Mouse (Mus musculus): ENCODE results near the gene Lrrc51. TPM values are rescaled to one million over a fixed set of nuclear protein-coding genes. Genes with fewer than 3 reads are reported as not detected.
A peak's percentile ranks its signal among the peaks of the same experiment; 100 is the strongest.

Gene Lrrc51
- polyA plus RNA-seq (2015; fragmentation: Nextera tagmentation; extraction: Ambion mirVana): 10.3 and 11.5 TPM in 2 replicates

DNA sequence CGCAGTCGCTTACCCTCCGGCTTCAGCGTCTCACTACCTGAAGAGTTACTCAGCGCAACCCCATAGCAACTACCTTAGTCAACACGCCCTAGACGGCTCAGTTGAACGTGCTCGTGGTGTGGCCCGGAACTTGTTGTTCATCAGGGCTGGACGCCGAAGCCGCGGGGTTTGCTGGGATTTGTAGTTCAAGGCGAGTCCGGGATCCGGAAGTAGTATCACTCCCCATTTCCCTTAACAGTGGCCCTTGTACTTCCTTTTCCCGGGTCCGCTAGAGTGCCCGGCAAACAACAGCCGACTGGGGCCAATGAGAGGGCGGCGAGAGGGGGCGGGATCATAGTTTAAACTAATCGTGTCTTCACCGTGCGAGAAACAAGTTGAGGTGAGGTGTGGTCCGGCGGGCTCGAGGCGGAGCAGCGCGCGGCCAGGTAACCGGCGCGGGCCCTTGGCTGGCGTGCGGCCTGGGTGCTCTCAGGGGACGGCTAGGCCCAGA lies at the start of gene Lrrc51, which contains the start of gene Numa1:
TSS of gene Lrrc51 (minus strand) at position 145 of the 490 bp plus-strand sequence.
TSS of gene Numa1 (plus strand) at position 361 of the 490 bp plus-strand sequence.
- Histone ChIP-seq H3K36me3 (ENCODE audit: control insufficient read depth, insufficient read depth, low read length) (no peaks in the 10 kb centered on the region), H3K4me3 (replicated peaks; ENCODE audit: low read length) (peak within 1 kb of the TSS; percentile 90), H3K4me2 (ENCODE audit: low read depth, low read length) (peak within 1 kb of the TSS; percentile 79), H3K9me3 (replicated peaks; ENCODE audit: control insufficient read depth, low read length) (no peaks in the 10 kb centered on the region), H3K4me1 (ENCODE audit: control insufficient read depth, insufficient read depth, low read length) (peaks cover 14% of the 10 kb centered on the region; the same call in 1 of the 2 replicates), H3K27me3 (ENCODE audit: control insufficient read depth, insufficient read depth, low read length) (no peaks in the 10 kb centered on the region), H3K9ac (ENCODE audit: low read length) (peak within 1 kb of the TSS; percentile 87), H3K27ac (ENCODE audit: low read length) (peak within 1 kb of the TSS; percentile 94)
- WGBS: under 1% methylated on average over 40 of the region's 40 CpGs
- ATAC-seq (ENCODE audit: insufficient read depth, low FRiP score): peak; percentile 98

DNA sequence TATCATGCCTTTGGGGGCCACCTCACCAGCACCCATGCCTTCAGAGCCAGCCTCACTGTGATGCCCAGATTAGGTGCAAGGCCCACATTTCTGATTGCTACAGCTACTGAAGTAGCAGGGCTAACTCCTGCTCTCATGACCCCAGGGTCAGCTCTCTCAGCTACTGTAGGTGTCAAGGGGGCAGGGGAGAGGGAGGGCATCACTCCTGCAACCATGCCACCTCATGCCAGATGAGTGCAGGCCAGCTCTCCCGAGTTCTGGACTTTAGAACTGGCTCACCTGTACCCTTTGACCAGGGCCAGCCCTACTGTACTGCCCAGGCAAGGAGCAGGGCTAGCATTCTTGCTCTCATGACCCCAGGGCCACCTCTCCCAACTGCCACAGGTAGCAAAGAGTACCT lies 49.0 kb upstream of the Lrrc51 start:
- Histone ChIP-seq H3K36me3 (ENCODE audit: control insufficient read depth, insufficient read depth, low read length) (no peaks in the 10 kb centered on the region; the same call in 1 of the 2 replicates), H3K9me3 (replicated peaks; ENCODE audit: control insufficient read depth, low read length) (no peaks in the 10 kb centered on the region), H3K4me3 (replicated peaks; ENCODE audit: low read length) (no peak overlapping the region), H3K27ac (ENCODE audit: low read length) (no peak overlapping the region), H3K27me3 (ENCODE audit: control insufficient read depth, insufficient read depth, low read length) (no peaks in the 10 kb centered on the region), H3K4me1 (ENCODE audit: control insufficient read depth, insufficient read depth, low read length) (no peaks in the 10 kb centered on the region), H3K4me2 (ENCODE audit: low read depth, low read length) (no peak overlapping the region), H3K9ac (ENCODE audit: low read length) (no peak overlapping the region)
- no peak for ATAC-seq (ENCODE audit: insufficient read depth, low FRiP score)
- WGBS: 89% methylated on average over 1 of the region's 1 CpGs

DNA sequence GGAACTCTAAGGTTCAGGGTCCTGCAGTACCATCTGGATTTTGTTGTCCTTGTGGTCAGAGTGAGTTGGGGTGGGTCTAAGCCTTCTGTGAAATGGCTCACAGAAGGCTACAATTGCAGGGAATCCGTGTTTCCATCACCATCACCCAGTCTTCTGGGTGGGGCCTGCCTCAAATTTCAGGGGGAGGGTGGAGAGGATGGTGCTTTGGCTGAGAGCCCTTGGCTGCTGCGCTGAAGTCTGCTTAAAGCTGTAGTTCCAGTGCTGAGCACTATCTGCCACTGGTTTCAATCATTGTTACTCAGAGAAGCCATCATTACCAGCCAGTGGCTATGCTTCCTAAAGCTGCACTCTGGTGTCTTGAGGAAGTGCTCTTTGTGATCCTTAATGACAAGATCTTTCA lies 40.8 kb upstream of the Lrrc51 start:
- Histone ChIP-seq H3K4me2 (ENCODE audit: low read depth, low read length) (no peak overlapping the region), H3K9ac (ENCODE audit: low read length) (no peak overlapping the region), H3K9me3 (replicated peaks; ENCODE audit: control insufficient read depth, low read length) (no peaks in the 10 kb centered on the region), H3K4me3 (replicated peaks; ENCODE audit: low read length) (no peak overlapping the region), H3K36me3 (ENCODE audit: control insufficient read depth, insufficient read depth, low read length) (no peaks in the 10 kb centered on the region), H3K4me1 (ENCODE audit: control insufficient read depth, insufficient read depth, low read length) (peaks cover 31% of the 10 kb centered on the region), H3K27me3 (ENCODE audit: control insufficient read depth, insufficient read depth, low read length) (no peaks in the 10 kb centered on the region), H3K27ac (ENCODE audit: low read length) (peak overlapping the region; percentile 4; the same call in 1 of the 2 replicates)
- no peak for ATAC-seq (ENCODE audit: insufficient read depth, low FRiP score)
- WGBS: 27% methylated on average over 2 of the region's 2 CpGs

DNA sequence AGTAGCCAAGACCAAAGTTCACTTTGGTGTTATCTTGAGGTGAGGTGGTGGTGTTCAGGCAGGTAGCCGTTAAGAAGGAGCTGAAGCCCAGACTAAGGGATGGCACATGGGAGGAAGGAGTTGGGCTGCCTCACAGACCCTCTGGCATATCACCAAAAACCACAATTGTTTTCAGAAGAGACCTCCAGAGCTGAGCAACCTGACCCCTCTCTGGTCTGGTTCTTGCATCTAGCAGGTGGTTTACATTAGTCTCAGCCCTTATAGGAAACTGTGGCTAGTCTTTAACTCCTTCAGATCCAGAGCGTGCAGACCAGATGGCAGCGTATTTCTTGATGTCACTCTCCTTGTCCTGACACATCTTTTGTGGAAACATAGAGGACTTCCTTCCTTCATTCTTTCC lies 40.0 kb upstream of the Lrrc51 start:
- ATAC-seq (ENCODE audit: insufficient read depth, low FRiP score): no peak
- Histone ChIP-seq H3K9me3 (replicated peaks; ENCODE audit: control insufficient read depth, low read length) (no peaks in the 10 kb centered on the region), H3K4me3 (replicated peaks; ENCODE audit: low read length) (no peak overlapping the region), H3K36me3 (ENCODE audit: control insufficient read depth, insufficient read depth, low read length) (no peaks in the 10 kb centered on the region), H3K4me1 (ENCODE audit: control insufficient read depth, insufficient read depth, low read length) (peaks cover 36% of the 10 kb centered on the region), H3K27ac (ENCODE audit: low read length) (0 out of 2 replicates have a peak overlapping the region, but pooled peaks have one; percentile 5), H3K4me2 (ENCODE audit: low read depth, low read length) (no peak overlapping the region), H3K9ac (ENCODE audit: low read length) (no peak overlapping the region), H3K27me3 (ENCODE audit: control insufficient read depth, insufficient read depth, low read length) (no peaks in the 10 kb centered on the region)
- 49% methylated on average over 3 of the region's 3 CpGs for WGBS

DNA sequence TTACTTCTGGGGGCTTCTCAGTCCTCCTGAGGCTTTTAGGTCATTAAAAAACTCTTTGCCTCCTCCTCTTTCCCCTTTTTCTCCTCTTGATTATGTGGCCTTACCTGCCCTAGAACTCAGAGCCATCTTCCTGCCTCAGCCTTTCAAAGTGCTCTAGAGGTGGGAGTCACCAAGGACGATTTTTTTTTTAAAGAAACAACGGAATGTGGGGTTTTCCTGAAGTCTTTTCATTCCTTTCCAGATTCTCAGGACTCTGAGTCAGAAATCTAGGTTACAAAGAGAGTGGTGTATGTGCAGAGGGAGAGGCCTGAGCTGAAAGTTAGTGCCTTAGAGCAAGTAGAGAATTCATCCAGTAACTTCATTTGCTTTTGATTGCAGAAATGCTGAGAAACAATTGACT lies 38.0 kb upstream of the Lrrc51 start:
- H3K4me1 ChIP-seq (ENCODE audit: control insufficient read depth, insufficient read depth, low read length): peaks cover 38% of the 10 kb centered on the region
- no peaks in the 10 kb centered on the region for H3K9me3 ChIP-seq (replicated peaks; ENCODE audit: control insufficient read depth, low read length)
- no peaks in the 10 kb centered on the region for H3K36me3 ChIP-seq (ENCODE audit: control insufficient read depth, insufficient read depth, low read length)
- H3K4me2 ChIP-seq (ENCODE audit: low read depth, low read length): peak overlapping the region; percentile 71
- no peaks in the 10 kb centered on the region for H3K27me3 ChIP-seq (ENCODE audit: control insufficient read depth, insufficient read depth, low read length)
- ATAC-seq (ENCODE audit: insufficient read depth, low FRiP score): no peak
- 33% methylated on average over 2 of the region's 2 CpGs for WGBS
- H3K4me3 ChIP-seq (replicated peaks; ENCODE audit: low read length): peak overlapping the region; percentile 67
- peak overlapping the region; percentile 99 for H3K27ac ChIP-seq (ENCODE audit: low read length)
- H3K9ac ChIP-seq (ENCODE audit: low read length): peak overlapping the region; percentile 83

DNA sequence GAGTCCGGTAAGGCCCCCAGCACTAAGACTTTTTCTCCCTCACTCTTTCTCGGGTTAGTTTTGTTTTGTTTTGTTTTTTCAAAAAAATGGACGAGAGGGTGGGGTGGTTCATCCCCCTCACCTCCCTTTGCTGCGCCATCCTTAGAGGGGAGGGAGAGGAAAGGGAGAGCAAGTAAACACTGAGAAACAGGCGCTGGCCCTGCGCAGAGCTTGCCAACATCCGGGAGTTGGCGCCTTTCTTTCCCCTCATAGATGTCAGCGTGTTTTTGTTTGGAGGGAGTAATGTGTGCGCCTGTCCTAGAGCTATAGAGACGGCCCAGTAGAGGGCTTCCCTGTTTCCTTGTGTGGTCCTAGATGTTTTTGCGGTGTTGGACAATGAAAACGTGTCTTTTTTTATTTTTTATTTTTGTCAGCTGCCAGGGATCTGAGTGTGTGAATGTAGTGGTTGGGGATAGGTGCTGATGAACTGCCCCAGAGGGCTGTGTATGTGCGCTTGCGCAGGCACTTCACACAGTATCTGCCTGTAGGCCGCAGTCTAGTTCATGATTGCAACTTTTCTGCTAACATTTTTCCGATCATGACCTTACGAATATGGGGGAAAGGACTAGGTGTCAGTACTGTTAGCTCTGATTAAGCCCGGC lies 37.2 kb upstream of the Lrrc51 start:
- 1% methylated on average over 19 of the region's 19 CpGs for WGBS
- ATAC-seq (ENCODE audit: insufficient read depth, low FRiP score): peak; percentile 63

DNA sequence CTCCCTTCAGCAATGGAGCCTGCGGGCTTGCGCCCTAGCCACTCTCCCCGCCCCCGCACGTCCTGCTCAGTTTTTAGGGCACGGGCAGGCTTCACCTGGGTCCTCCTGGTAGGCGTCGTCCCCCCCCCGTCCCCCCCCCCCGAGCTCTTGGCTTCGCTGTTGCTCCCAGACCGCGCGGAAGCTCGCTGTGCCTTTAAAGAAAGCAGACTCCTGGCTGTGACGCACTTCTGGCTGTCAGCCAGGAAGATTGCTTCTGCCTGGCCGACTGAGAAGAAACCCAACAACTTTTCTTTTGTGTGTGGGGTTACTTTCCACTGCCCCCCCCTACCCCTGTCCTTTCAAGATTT lies 36.7 kb upstream of the Lrrc51 start:
- Histone ChIP-seq H3K36me3 (ENCODE audit: control insufficient read depth, insufficient read depth, low read length) (no peaks in the 10 kb centered on the region), H3K9me3 (replicated peaks; ENCODE audit: control insufficient read depth, low read length) (no peaks in the 10 kb centered on the region), H3K4me3 (replicated peaks; ENCODE audit: low read length) (peak overlapping the region; percentile 67), H3K9ac (ENCODE audit: low read length) (peak overlapping the region; percentile 83), H3K27me3 (ENCODE audit: control insufficient read depth, insufficient read depth, low read length) (no peaks in the 10 kb centered on the region), H3K4me1 (ENCODE audit: control insufficient read depth, insufficient read depth, low read length) (peaks cover 38% of the 10 kb centered on the region), H3K4me2 (ENCODE audit: low read depth, low read length) (peak overlapping the region; percentile 71), H3K27ac (ENCODE audit: low read length) (peak overlapping the region; percentile 99)
- WGBS: under 1% methylated on average over 17 of the region's 17 CpGs
- ATAC-seq (ENCODE audit: insufficient read depth, low FRiP score): peak; percentile 76

More for the DNA sequence above, 37.2 kb upstream of the Lrrc51 start:
- peak overlapping the region; percentile 99 for H3K27ac ChIP-seq (ENCODE audit: low read length)
- H3K27me3 ChIP-seq (ENCODE audit: control insufficient read depth, insufficient read depth, low read length): no peaks in the 10 kb centered on the region
- peak overlapping the region; percentile 71 for H3K4me2 ChIP-seq (ENCODE audit: low read depth, low read length)
- no peaks in the 10 kb centered on the region for H3K36me3 ChIP-seq (ENCODE audit: control insufficient read depth, insufficient read depth, low read length)
- peak overlapping the region; percentile 67 for H3K4me3 ChIP-seq (replicated peaks; ENCODE audit: low read length)
- H3K9me3 ChIP-seq (replicated peaks; ENCODE audit: control insufficient read depth, low read length): no peaks in the 10 kb centered on the region
- H3K9ac ChIP-seq (ENCODE audit: low read length): peak overlapping the region; percentile 83
- peaks cover 38% of the 10 kb centered on the region for H3K4me1 ChIP-seq (ENCODE audit: control insufficient read depth, insufficient read depth, low read length)

DNA sequence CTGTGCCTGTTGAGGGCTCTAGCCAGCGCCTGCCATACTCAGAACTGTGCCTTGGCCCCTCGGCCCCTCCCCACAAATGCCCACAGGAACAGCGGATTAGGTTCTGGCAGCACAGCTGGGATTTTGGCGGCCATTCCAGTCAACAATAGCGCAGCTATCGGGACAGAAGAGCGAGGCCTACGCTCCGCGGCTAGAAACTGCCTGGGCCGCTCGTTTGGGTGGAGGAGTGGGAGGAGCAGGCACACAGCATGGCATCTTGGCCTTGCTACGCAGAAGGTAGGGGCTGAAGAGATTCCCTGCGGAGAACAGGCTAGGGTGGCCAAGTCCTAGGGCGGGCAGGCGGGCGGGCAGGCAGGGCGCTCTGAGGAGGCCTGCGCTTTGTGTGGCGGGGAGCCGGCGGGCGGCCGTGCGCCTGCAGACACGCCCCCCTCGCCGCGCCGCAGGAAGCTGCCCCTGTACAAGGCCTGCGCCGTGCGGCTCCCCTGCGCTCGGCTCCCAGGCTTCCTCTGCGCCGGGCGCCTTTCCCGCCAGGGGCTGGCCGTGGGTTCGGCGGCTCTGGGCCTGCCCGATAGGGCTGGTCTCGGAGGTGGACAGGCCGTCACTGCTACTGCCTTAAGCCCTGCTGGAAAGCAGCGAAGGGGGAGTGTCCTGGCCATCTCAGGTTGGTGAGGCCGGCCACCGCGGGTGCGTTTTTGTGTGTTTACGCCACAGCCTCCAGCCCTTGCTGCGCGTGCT lies 36.2 kb upstream of the Lrrc51 start:
- Histone ChIP-seq H3K27ac (ENCODE audit: low read length) (peak overlapping the region; percentile 99), H3K9ac (ENCODE audit: low read length) (peak overlapping the region; percentile 83), H3K9me3 (replicated peaks; ENCODE audit: control insufficient read depth, low read length) (no peaks in the 10 kb centered on the region), H3K4me1 (ENCODE audit: control insufficient read depth, insufficient read depth, low read length) (peaks cover 34% of the 10 kb centered on the region), H3K4me2 (ENCODE audit: low read depth, low read length) (peak overlapping the region; percentile 71), H3K4me3 (replicated peaks; ENCODE audit: low read length) (peak overlapping the region; percentile 67), H3K36me3 (ENCODE audit: control insufficient read depth, insufficient read depth, low read length) (no peaks in the 10 kb centered on the region), H3K27me3 (ENCODE audit: control insufficient read depth, insufficient read depth, low read length) (no peaks in the 10 kb centered on the region)
- under 1% methylated on average over 51 of the region's 53 CpGs for WGBS
- ATAC-seq (ENCODE audit: insufficient read depth, low FRiP score): peak; percentile 90

DNA sequence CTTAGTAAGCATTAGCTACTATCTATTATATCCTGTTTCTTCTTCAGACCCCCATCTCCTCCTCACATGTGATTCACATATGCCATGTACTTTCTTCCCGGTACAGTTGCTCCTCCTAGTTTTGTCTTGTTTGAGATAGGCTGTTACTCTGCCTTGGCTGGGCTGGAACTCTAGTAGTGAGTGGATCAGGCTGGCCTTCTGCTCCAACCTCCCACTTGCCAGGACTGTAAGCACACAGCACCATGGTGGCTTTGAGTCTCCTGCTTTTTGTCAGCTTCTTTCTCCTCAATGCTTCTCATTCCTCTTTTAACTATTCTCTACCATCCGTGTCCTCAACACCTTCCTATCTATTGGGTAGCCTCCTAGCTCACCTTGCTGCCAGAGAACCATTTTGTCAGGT lies 35.1 kb upstream of the Lrrc51 start:
- ATAC-seq (ENCODE audit: insufficient read depth, low FRiP score): no peak

More for the DNA sequence above, 35.1 kb upstream of the Lrrc51 start:
- Histone ChIP-seq H3K9me3 (replicated peaks; ENCODE audit: control insufficient read depth, low read length) (no peaks in the 10 kb centered on the region), H3K27ac (ENCODE audit: low read length) (peak overlapping the region; percentile 56), H3K27me3 (ENCODE audit: control insufficient read depth, insufficient read depth, low read length) (no peaks in the 10 kb centered on the region), H3K4me2 (ENCODE audit: low read depth, low read length) (no peak overlapping the region), H3K4me3 (replicated peaks; ENCODE audit: low read length) (no peak overlapping the region), H3K9ac (ENCODE audit: low read length) (peak overlapping the region; percentile 7), H3K36me3 (ENCODE audit: control insufficient read depth, insufficient read depth, low read length) (no peaks in the 10 kb centered on the region), H3K4me1 (ENCODE audit: control insufficient read depth, insufficient read depth, low read length) (peaks cover 28% of the 10 kb centered on the region)
- 53% methylated on average over 2 of the region's 2 CpGs for WGBS
